Mouse (Mus musculus) cerebellum, adult 2 months (tissue): ENCODE results near the gene Ppp3ca.

Experiments
- CTCF ChIP-seq: fragments of 200-500 bp; IDR thresholded peaks from 2 replicates; pipeline ENCODE4 v1.5.1; 2011; ENCODE audit warnings: low read depth, mild to moderate bottlenecking, control low read depth, low read length, moderate library complexity, borderline replicate concordance; ENCODE audit not compliant: insufficient read depth
- POLR2A ChIP-seq: fragments of 200-500 bp; IDR thresholded peaks from 2 replicates; pipeline ENCODE4 v1.6.1; 2011; ENCODE audit warnings: low read length, control low read depth, borderline replicate concordance; ENCODE audit not compliant: insufficient read depth

DNA sequence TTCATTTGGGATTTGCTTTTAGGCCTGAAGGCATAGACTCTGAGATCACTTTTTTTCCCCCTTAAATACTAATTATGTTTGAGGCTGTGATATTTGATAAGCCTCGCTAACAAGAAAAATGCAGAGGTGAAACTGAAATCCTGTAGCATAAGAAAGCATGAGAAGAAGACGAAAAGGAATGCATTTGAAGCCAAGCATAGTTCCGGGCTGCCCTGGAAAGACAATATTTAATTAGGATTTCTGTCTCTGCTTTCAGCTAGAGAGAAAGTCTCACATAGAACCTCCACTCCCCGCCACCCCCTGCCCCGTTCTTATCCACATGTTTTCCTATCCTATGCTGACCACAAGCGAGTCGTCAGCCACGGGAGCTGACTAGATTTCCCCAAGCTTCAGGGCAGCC is 241.4 kb downstream of the Ppp3ca start:
- no peak for TF ChIP-seq CTCF
- no peak for TF ChIP-seq POLR2A
